Mouse (Mus musculus) gastrocnemius, postnatal 4 days (tissue): ENCODE results near the gene Glud1. TPM values are rescaled to one million over a fixed set of nuclear protein-coding genes. Genes with fewer than 3 reads are reported as not detected.

Source experiments
- DNase-seq, 2 experiments: peaks; one replicate each; pipeline ENCODE4 v3.0.0; 2021 to 2022; ENCODE audit warnings: low spot score in 2 of 2, mixed read lengths in 2 of 2
- total RNA-seq, 2 experiments: library from RNA; stranded (reverse); gene quantifications; 2 replicates each; pipeline ENCODE4 v1.2.3; 2021

The Glud1 gene
- total RNA-seq, 2 experiments from 2014 or later = 133 to 135 TPM

- DNase-seq = no peak
Measured at GRCm38 (mm10) chr14:34375415-34375904, 64.9 kb downstream of the Glud1 start, which contains the start of gene Mmrn2. Gene Mmrn2 (plus strand): TSS chr14:34375465.

- DNase-seq = no peak
Measured at GRCm38 (mm10) chr14:34375941-34376340, 65.4 kb downstream of the Glud1 start.

- DNase-seq = no peak
Measured at GRCm38 (mm10) chr14:34377121-34377520, 66.6 kb downstream of the Glud1 start.

GRCm38 (mm10) chr14:34378560-34379331 is 68.2 kb downstream of the Glud1 start:
- no peak for DNase-seq

- DNase-seq = no peak
Measured at GRCm38 (mm10) chr14:34382921-34383704, 72.6 kb downstream of the Glud1 start.

- no peak for DNase-seq
Measured at GRCm38 (mm10) chr14:34393295-34393694, 82.8 kb downstream of the Glud1 start.

Other genes with a start within 250 kb of the Glud1 start
- 1 to 10 TPM; 2.2 to 3.1 TPM for gene Anxa8, start 224.7 kb upstream of the Glud1 start, total RNA-seq
- gene A630023A22Rik, start 208.0 kb upstream of the Glud1 start, total RNA-seq = not detected
- gene Npy4r, start 158.2 kb upstream of the Glud1 start, total RNA-seq = under 1 TPM; 0.13 to 0.17 TPM
- 1 to 10 TPM; 1.0 to 1.5 TPM for gene Gprin2, start 109.1 kb upstream of the Glud1 start, total RNA-seq
- 1 to 10 TPM; 1.2 to 2.0 TPM for gene Syt15, start 91.1 kb upstream of the Glud1 start, total RNA-seq
- gene Shld2, start 234 bp upstream of the Glud1 start, total RNA-seq = 10 to 100 TPM in 1 of 2 experiments, 1 to 10 TPM in 1; 9.2 to 13.0 TPM
- not detected for gene Fam25c, start 44.7 kb downstream of the Glud1 start, total RNA-seq
- 10 to 100 TPM in 1 of 2 experiments, 1 to 10 TPM in 1; 7.9 to 18.7 TPM for gene Sncg, start 64.1 kb downstream of the Glud1 start, total RNA-seq
- 10 to 100 TPM; 17.4 to 17.5 TPM for gene Mmrn2, start 64.7 kb downstream of the Glud1 start, total RNA-seq
- 100 to 1,000 TPM in 1 of 2 experiments, 10 to 100 TPM in 1; 99.6 to 112 TPM for gene Bmpr1a, start 192.6 kb downstream of the Glud1 start, total RNA-seq
- not detected for gene 9230112D13Rik, start 212.1 kb downstream of the Glud1 start, total RNA-seq